Mouse (Mus musculus) G1E (cell line): ENCODE data around the gene Tnip3.

Experiments
- CTCF ChIP-seq: IDR thresholded peaks from 2 replicates; pipeline ENCODE4 v1.5.1; 2012; ENCODE audit warnings: low read depth, low read length, inconsistent platforms, mixed read lengths
- GATA1 ChIP-seq: IDR thresholded peaks from 2 replicates; pipeline ENCODE4 v1.6.1; 2012; ENCODE audit warnings: borderline replicate concordance, low read length, inconsistent platforms, mixed read lengths
- GATA2 ChIP-seq: IDR thresholded peaks from 2 replicates; pipeline ENCODE4 v1.6.1; 2012; ENCODE audit warnings: low read depth, low read length, inconsistent platforms, borderline replicate concordance
- POLR2AphosphoS5 ChIP-seq: IDR thresholded peaks from 2 replicates; pipeline ENCODE4 v1.6.1; 2012; ENCODE audit warnings: low read depth, low read length, inconsistent platforms; ENCODE audit not compliant: insufficient replicate concordance

DNA sequence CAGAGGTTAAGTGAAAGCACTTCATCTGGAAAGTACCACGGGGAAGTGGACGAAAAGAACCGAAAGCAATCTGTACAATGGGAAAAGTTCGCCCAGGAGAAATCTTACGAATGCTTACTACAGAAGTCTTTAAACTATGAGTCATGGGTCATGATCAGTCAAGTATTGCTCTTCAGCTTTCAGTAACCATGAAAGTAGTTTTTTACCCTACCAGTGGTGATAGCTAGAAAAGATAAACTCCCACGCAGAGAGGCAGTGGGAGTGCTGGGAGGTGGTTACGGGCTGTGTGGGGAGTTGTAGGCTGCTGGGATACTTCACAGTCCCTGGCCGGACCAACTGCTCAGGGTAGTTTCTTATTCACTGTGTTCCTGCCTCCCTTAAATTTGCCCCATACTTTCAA is 8.4 kb upstream of the Tnip3 start:
- TF ChIP-seq CTCF (no peak), GATA1 (no peak), POLR2AphosphoS5 (no peak), GATA2 (no peak)
